Mouse (Mus musculus) ovary, adult 18-20 months (tissue): ENCODE measurements at regions not wholly inside any gene's neighbourhood (a gene's known extent, or its start where the extent isn't known, plus 50 kb on each side); places are given as distances from the start of the nearest gene placed in this dataset.

Experiments used
- DNase-seq: peaks from one replicate; pipeline ENCODE4 v3.0.0; 2022; ENCODE audit warnings: low spot score, mixed read lengths

GRCm38 (mm10) chr5:74121861-74122630, 53.8 kb upstream of the Usp46 start:
- no peak for DNase-seq

- DNase-seq, result peak; percentile 61
Observed at GRCm38 (mm10) chr5:74126015-74126896, 58.0 kb upstream of the Usp46 start.

GRCm38 (mm10) chr5:74127518-74127917, 59.3 kb upstream of the Usp46 start:
- no peak for DNase-seq

- no peak for DNase-seq
Observed at GRCm38 (mm10) chr5:74129636-74130035, 61.4 kb upstream of the Usp46 start.

GRCm38 (mm10) chr5:74132671-74133070, 62.4 kb upstream of the Rasl11b start:
- DNase-seq, result no peak

- DNase-seq, result no peak
Observed at GRCm38 (mm10) chr5:74136377-74136776, 58.7 kb upstream of the Rasl11b start.

GRCm38 (mm10) chr5:74136868-74137439, 58.1 kb upstream of the Rasl11b start:
- no peak for DNase-seq

GRCm38 (mm10) chr5:74143994-74144393, 51.1 kb upstream of the Rasl11b start:
- DNase-seq, result no peak

- no peak for DNase-seq
Observed at GRCm38 (mm10) chr5:74144765-74145164, 50.3 kb upstream of the Rasl11b start.
